Mouse (Mus musculus) G1E (cell line): Measurements from ENCODE around the gene Prrt1.

ENCODE experiments used
- CTCF ChIP-seq: IDR thresholded peaks from 2 replicates; pipeline ENCODE4 v1.5.1; 2012; ENCODE audit warnings: low read depth, low read length, inconsistent platforms, mixed read lengths
- GATA1 ChIP-seq: IDR thresholded peaks from 2 replicates; pipeline ENCODE4 v1.6.1; 2012; ENCODE audit warnings: borderline replicate concordance, low read length, inconsistent platforms, mixed read lengths
- POLR2AphosphoS5 ChIP-seq: IDR thresholded peaks from 2 replicates; pipeline ENCODE4 v1.6.1; 2012; ENCODE audit warnings: low read depth, low read length, inconsistent platforms; ENCODE audit not compliant: insufficient replicate concordance
- TAL1 ChIP-seq: conservative IDR thresholded peaks from 2 replicates; pipeline ENCODE4 v1.6.1; 2012; ENCODE audit warnings: low read depth, low read length, inconsistent platforms, mixed read lengths

DNA sequence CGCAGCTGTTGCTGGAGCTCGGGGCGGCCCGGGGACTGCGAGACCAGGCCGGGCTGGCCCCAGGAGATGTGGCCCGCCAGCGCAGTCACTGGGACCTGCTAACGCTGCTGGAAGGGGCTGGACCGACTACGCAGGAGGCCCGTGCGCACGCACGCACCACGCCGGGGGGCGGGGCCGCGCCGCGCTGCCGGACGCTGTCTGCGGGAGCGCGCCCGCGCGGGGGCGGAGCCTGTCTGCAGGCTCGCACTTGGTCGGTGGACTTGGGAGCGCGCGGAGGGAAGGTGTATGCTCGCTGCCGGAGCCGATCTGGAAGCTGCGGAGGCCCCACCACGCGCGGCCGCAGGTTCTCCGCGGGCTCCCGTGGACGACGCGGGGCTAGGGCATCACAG, 41.9 kb upstream of the Prrt1 start:
- TF ChIP-seq CTCF = no peak
- no peak for TF ChIP-seq GATA1
- no peak for TF ChIP-seq TAL1
- no peak for TF ChIP-seq POLR2AphosphoS5
